Mouse (Mus musculus) spleen, adult 18-20 months (tissue): ENCODE results near the gene Hils1.

Experiments used
- DNase-seq, 2 experiments: peaks; one replicate each; pipeline ENCODE4 v3.0.0; 2022; ENCODE audit warnings: mixed read lengths in 2 of 2

Hils1 gene

GRCm38 (mm10) chr11:94989562-94990017 lies 22.2 kb downstream of the Hils1 start:
- DNase-seq: peak; percentile 55 to 68

GRCm38 (mm10) chr11:94990102-94990748 lies 22.8 kb downstream of the Hils1 start:
- no peak for DNase-seq

DNA sequence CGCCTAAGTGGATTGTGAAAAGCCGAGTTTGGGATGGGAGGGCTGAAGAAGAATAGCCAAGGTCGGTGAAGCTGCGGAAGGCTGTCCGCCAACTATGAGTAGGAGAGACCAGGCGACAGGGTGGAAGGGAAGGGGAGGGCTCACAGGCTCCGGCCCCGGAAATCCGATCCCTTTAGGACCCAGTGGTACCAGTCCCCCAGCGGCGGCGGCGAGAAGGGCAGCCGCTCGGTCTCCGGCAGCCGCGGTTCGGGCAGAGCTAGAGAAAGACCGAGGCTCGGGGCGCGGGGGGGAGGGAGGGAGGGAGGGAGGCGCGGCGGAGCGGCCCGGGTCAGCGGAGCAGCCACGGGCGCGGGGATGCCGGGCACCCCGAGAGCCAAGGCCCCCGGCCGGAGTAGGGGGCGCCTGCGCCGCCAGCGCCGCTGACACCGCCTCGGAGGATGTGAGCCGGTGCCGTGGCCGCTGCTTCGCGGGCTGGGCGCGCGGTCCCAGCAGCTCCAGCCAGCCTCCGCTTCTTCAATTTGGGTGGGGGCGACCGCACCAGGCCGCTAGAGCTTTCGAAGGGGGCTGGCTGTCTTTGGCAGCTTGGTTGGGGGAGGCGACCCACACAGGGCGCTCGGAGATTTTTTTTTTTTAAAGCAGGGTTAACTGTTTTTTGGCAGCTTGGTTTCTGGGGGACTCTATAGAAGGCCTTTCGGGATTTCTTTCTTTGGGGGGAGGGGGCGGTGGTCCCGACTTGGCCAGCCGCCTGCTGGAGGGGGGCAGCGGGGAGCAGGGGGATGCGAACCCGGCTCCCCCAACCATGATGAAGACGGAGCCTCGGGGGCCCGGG lies 23.6 kb downstream of the Hils1 start, which contains the start of gene Ppp1r9b:
Gene Ppp1r9b, plus strand, starts transcription at position 287 of the 829 bp plus-strand sequence.
- peak; percentile 85 to 92 for DNase-seq

DNA sequence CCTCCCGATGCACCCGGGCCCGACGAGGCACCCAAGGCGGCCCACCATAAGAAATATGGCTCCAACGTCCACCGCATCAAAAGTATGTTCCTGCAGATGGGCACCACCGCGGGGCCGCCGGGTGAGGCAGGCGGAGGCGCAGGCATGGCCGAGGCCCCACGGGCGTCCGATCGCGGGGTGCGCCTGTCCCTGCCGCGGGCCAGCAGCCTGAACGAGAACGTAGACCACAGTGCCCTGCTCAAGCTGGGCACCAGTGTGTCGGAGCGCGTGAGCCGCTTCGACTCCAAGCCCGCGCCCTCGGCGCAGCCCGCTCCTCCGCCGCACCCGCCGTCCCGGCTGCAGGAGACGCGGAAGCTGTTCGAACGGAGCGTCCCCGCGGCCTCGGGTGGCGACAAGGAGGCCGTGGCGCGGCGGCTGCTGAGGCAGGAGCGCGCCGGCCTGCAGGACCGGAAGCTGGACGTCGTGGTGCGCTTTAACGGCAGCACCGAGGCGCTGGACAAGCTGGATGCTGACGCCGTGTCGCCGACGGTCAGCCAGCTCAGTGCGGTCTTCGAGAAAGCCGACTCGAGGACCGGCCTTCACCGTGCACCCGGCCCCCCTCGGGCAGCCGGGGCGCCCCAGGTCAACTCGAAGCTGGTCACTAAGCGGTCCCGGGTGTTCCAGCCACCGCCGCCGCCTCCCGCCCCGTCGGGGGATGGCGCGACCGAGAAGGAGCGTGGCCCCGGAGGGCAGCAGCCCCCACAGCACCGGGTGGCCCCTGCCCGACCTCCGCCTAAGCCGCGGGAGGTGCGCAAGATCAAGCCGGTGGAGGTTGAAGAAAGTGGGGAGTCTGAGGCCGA lies 24.5 kb downstream of the Hils1 start:
- peak; percentile 42 to 63 for DNase-seq

DNA sequence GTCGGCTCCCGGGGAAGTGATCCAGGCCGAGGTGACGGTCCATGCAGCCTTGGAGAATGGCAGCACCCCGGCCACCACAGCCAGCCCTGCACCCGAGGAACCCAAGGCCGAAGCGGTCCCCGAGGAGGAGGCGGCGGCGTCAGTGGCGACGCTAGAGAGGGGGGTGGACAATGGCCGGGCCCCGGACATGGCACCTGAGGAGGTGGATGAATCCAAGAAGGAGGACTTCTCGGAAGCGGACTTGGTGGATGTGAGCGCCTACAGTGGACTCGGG lies 25.0 kb downstream of the Hils1 start:
- DNase-seq: no peak

- DNase-seq: peak in 1 of 2 experiments; percentile 34
Observed at GRCm38 (mm10) chr11:94992754-94993606, 25.6 kb downstream of the Hils1 start.

DNA sequence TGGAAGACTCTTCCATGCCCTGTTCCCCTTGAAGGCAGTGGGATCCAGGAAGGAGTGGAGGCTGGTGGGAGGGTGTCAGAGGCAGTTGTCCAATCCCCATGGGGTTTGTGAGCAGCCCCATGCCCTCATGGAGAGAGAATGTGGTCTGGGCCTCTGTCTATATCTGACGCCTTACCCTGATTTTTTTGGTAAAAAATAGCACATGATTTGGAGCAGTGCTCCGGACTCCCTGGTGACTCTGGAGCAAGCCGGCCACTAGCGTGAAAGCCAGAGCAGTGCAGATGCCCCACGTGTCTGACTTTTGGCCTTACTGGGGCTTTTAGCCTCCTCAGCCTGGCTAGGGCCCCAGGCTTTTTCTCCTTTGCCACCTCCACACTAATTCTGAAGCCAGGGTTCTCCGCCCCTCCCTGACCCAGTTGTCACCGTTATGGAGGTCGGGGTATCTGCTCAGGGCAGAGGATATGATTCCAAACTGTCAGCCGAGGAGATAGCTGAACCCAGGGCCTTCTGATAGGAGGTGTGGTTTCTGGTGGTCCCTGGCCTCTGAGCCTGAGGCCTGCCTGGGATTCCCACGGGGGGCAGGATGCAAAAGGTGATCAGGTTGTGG lies 26.9 kb downstream of the Hils1 start:
- no peak for DNase-seq

DNA sequence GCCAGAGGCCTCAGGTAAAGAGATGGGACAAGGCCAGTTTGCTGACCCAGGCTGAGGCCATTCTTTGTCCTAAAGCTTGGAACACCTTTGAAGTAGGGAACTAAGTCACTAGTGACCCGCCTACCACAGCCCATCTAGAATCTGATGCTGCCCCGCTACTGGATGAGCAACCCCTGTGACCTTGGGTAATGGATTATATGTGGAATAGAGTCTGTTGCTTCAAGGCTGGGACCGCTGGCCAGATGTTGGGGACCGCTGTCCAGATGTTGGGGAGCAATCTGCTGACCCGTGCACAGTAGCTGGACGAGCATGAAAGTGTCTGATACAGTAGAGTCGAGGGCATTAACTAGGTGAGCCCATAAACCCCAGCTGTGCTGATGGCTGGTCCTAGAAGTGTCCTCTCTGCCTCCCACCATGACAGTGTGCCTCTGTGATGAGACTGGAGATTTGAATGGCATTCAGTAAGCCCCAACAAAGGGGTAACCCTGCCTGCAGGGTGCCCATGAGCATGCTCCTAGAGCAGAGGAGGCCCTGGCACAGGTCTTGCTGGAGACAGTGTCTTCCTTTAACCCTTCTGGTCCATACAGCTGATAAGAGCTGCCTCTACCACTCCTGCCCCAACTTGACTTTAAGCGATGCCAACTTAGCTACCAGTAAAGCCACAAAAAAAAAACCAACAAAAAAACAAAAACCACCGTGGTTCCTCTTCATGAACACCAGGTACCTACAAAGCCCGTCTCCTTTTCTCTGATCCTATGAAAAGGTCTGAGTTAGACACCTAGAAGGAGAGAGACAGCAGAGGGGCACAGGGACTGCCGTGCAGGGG lies 27.8 kb downstream of the Hils1 start:
- DNase-seq: no peak

GRCm38 (mm10) chr11:94996101-94996500 lies 28.7 kb downstream of the Hils1 start:
- no peak for DNase-seq

DNA sequence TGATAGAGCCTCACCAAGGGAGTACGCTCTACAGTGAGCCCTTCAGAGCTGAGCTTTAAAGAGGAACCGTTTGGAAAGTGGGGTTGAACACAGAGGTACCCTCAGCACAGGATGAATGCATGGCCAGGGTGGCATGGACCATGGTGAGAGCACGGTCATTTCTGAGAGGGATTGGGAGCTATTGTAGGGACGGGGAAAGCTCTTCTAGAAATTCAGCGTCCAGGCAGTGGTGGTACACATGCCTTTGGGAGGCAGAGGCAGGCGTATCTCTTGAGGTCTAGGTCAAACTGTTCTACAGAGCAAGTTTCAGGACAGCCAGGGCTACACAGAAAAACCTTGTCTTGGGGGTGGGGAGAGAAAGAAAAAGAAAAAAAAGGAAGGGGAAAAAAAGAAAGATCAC lies 29.6 kb downstream of the Hils1 start:
- no peak for DNase-seq

GRCm38 (mm10) chr11:94997596-94997995 lies 30.2 kb downstream of the Hils1 start:
- no peak for DNase-seq

DNA sequence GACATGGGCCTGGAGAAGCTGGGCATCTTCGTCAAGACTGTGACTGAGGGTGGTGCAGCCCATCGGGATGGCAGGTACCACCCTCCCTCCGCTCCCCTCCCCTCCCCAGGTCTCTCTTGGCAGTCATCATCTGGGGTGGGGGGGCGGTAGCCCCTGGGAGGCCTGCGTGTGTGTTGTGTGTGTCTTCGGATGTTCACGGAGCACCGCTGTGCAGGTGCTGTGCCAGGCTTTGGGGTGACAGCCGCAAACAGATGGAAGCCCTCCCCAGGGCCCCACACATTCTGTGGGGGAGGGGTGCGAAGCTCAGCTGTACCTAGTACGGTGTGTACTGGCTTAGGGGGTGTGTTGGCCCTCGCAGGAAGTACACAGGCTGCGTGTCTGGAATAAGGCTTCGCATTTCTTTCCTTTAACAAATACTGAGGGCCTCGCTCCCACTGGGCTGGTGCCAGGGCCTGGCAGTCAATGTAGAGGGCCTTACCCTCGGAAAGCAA lies 30.7 kb downstream of the Hils1 start:
- peak in 1 of 2 experiments; percentile 33 for DNase-seq

DNA sequence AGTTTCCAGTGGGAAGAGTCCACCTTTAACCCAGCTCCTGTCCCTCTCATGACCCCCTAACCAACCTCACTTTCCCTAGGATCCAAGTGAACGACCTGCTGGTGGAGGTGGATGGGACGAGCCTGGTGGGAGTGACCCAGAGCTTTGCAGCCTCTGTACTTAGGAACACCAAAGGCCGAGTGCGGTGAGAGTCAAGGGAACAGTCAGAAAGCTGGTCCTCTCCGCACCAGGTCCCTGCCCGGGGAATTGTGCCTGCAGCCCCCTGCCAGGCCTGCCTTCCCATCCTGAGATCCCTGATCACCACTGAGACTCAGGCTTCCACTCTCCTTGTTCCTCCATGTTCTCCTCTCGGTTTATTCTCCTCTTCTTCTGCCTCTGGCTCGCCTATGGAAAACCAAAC lies 32.7 kb downstream of the Hils1 start:
- no peak for DNase-seq

DNA sequence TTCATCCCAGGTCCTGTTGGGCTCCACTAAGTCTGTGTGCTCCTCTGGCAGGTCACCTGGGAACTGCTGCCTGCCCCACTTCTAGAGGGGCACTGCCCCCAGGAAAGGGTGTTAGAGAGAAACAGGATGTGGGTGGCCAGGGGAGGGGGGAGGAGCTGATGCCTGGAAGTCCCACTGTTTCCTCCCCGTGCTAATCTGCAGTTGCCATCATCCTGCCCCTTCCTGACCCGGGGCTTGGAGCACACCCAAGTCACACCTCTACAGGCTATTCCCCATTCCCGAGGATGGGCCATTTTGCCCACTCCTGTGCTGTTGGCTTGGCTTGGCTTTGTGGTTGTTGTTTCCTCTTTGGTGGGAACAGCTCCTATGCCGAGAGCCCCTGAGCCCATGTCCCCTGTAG lies 33.2 kb downstream of the Hils1 start:
- DNase-seq: peak in 1 of 2 experiments; percentile 55

DNA sequence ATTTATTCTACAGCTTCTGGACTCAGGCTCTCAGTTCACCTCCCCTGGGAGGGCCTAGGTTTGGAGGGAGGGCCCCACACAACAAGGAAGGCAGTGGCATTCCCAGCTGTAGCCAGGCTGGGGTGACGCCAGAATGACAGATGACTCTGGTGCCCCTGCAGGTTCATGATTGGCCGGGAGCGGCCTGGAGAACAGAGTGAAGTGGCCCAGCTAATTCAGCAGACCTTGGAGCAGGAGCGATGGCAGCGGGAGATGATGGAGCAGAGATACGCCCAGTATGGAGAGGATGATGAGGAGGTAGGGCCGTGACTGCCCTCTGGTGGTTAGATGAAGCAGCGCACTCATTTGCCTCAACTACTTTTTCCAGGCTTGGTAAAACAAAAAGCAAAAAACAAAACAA lies 33.7 kb downstream of the Hils1 start:
- DNase-seq: peak; percentile 39 to 64

GRCm38 (mm10) chr11:95001584-95002347 lies 34.4 kb downstream of the Hils1 start:
- DNase-seq: no peak

GRCm38 (mm10) chr11:95002705-95003104 lies 35.3 kb downstream of the Hils1 start:
- DNase-seq: no peak

DNA sequence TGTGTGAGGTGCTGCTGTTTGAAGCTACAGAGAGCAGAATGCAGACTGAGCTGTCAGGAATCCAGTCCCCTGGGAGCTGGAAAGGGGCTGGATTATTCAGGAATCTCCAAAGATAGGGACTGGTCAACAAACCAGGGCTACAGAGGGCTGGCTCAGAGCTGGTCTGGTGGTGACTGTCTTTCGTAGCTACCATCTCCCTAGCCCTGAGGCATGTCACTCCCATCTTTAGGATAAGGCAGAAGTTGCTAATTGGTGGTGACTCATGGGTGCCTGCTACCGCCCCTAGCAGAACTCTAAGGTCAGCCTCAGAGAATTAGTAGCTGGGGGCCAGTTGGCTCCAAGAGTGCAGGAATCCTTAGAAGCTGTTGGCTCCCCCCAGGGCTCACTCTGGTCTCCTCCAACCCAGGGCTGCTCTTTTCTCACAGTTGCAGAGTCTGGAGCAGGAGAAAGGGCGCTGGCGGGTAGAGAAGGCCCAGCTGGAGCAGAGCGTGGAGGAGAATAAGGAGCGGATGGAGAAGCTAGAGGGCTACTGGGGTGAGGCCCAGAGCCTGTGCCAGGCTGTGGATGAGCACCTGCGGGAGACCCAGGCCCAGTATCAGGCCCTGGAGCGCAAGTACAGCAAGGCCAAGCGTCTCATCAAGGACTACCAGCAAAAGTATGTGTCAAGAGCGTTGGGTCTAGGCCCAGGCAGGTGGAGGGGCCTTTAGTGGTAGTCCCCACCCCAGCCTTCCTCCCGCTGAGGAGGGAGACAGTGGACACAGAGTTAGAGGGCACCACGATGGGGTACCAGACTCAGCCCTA lies 36.9 kb downstream of the Hils1 start:
- DNase-seq: no peak

DNA sequence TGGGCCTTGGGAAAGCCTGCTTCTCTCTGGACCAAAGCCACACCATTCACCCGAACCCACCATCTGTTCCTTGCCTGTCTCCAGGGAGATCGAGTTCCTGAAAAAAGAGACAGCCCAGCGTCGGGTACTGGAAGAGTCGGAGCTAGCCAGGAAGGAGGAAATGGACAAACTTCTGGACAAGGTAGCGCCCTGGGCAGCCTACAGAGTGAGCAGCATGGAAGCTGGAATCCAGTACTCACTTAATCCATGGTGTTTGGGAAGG lies 37.5 kb downstream of the Hils1 start:
- DNase-seq: no peak
